ENCODE assay signal across 19 mouse cellular contexts in the genomic region with DNA sequence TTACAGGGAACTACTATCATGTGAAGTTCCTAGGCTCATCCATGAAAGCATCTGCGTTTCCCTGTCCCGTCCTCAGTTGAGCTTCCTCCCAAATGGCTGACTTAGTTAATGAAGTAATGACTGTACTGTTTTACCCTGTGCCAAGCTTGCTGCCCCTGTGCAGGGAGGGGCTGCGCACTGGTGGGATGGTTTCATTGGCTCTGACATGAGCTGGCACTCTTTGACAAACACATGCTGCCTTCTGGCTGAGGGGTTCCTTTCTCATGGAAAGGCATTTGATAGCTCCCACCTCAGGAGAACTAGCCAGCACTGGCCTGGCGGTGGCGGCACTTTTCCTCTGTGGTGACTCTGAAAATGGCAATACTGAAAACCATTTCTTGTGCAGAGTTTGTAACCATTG.
A peak's percentile ranks its signal among the peaks of the same experiment; 100 is the strongest.
DNase-seq lines count a peak whose midpoint lies in the region; ATAC-seq and TF ChIP-seq lines count a peak whose summit lies in the region.
"Had no signal": no experiment of that assay in that cellular context is flagged by ENCODE, and none has a peak within 500 bp of the region (broad histone marks: within the 10 kb centered on the region; RNA-seq: fewer than 3 reads in every experiment).

No protein-coding gene starts in this region.

- TF ChIP-seq POLR2A in brain, embryonic 14.5 days (IDR thresholded peaks at IDR 0.05; ENCODE audit: borderline replicate concordance, extremely low read depth, insufficient read depth, insufficient read length, poor library complexity, severe bottlenecking): no peak

- H3K36me3 ChIP-seq in forebrain, embryonic 13.5 days (ENCODE audit: poor library complexity, severe bottlenecking): no peaks in the 10 kb centered on the region
- no peaks in the 10 kb centered on the region for H3K36me3 ChIP-seq in forebrain, embryonic 10.5 days (replicated peaks)
- H3K36me3 ChIP-seq in hindbrain, embryonic 16.5 days (ENCODE audit: control insufficient read depth, insufficient read depth, low read length): no peaks in the 10 kb centered on the region
- no peaks in the 10 kb centered on the region for H3K36me3 ChIP-seq in hindbrain, embryonic 12.5 days
- no peaks in the 10 kb centered on the region for H3K36me3 ChIP-seq in forebrain, postnatal 0 days (ENCODE audit: insufficient read depth)
- H3K36me3 ChIP-seq: embryonic facial prominence, embryonic 13.5 days; heart, embryonic 13.5 days; hindbrain, embryonic 13.5 days had no signal

- ATAC-seq in forebrain, embryonic 13.5 days: peak; percentile 50; the same call in 1 of the 2 replicates
- peak; percentile 65 for ATAC-seq in hindbrain, embryonic 16.5 days
- no peak for ATAC-seq in hindbrain, embryonic 12.5 days (ENCODE audit: low FRiP score)
- peak; percentile 74 for ATAC-seq in forebrain, postnatal 0 days
- ATAC-seq: activated CD4-positive, CD25-positive, alpha-beta regulatory T cell, adult 4 months; Patski had no signal

- H3K9ac ChIP-seq in forebrain, embryonic 13.5 days: no peak overlapping the region
- H3K9ac ChIP-seq in hindbrain, embryonic 16.5 days (ENCODE audit: low read depth, low read length): no peak overlapping the region
- H3K9ac ChIP-seq in hindbrain, embryonic 12.5 days: no peak overlapping the region
- no peak overlapping the region for H3K9ac ChIP-seq in forebrain, postnatal 0 days
- H3K9ac ChIP-seq: embryonic facial prominence, embryonic 13.5 days; heart, embryonic 13.5 days; hindbrain, embryonic 13.5 days had no signal

- no peaks in the 10 kb centered on the region for H3K9me3 ChIP-seq in forebrain, embryonic 13.5 days (replicated peaks)
- no peaks in the 10 kb centered on the region for H3K9me3 ChIP-seq in forebrain, embryonic 10.5 days
- H3K9me3 ChIP-seq in hindbrain, embryonic 16.5 days (ENCODE audit: control insufficient read depth, low read length): no peaks in the 10 kb centered on the region
- H3K9me3 ChIP-seq in hindbrain, embryonic 12.5 days (replicated peaks): no peaks in the 10 kb centered on the region
- H3K9me3 ChIP-seq in forebrain, postnatal 0 days (ENCODE audit: low read length): no peaks in the 10 kb centered on the region
- H3K9me3 ChIP-seq: embryonic facial prominence, embryonic 13.5 days; heart, embryonic 13.5 days; hindbrain, embryonic 13.5 days had no signal

- H3K27me3 ChIP-seq in forebrain, embryonic 13.5 days: peaks cover 64% of the 10 kb centered on the region
- H3K27me3 ChIP-seq in forebrain, embryonic 10.5 days (ENCODE audit: poor library complexity, severe bottlenecking): peaks cover 46% of the 10 kb centered on the region
- no peaks in the 10 kb centered on the region for H3K27me3 ChIP-seq in hindbrain, embryonic 16.5 days (replicated peaks; ENCODE audit: control insufficient read depth, insufficient read depth, low read length)
- no peaks in the 10 kb centered on the region for H3K27me3 ChIP-seq in hindbrain, embryonic 12.5 days
- no peaks in the 10 kb centered on the region for H3K27me3 ChIP-seq in forebrain, postnatal 0 days (ENCODE audit: insufficient read depth, low read length)
- H3K27me3 ChIP-seq: embryonic facial prominence, embryonic 13.5 days; heart, embryonic 13.5 days; Patski had no signal

- H3K4me2 ChIP-seq in forebrain, embryonic 13.5 days: no peak overlapping the region
- H3K4me2 ChIP-seq in hindbrain, embryonic 16.5 days (ENCODE audit: low read length): no peak overlapping the region
- H3K4me2 ChIP-seq in hindbrain, embryonic 12.5 days (replicated peaks): no peak overlapping the region
- H3K4me2 ChIP-seq in forebrain, postnatal 0 days (ENCODE audit: low read depth): no peak overlapping the region
- H3K4me2 ChIP-seq: embryonic facial prominence, embryonic 13.5 days; heart, embryonic 13.5 days; hindbrain, embryonic 13.5 days had no signal

- H3K4me1 ChIP-seq in forebrain, embryonic 13.5 days: peaks cover 8% of the 10 kb centered on the region
- peaks cover 19% of the 10 kb centered on the region for H3K4me1 ChIP-seq in forebrain, embryonic 10.5 days
- H3K4me1 ChIP-seq in hindbrain, embryonic 16.5 days (ENCODE audit: control insufficient read depth, insufficient read depth, low read depth, low read length): peaks cover 3% of the 10 kb centered on the region; the same call in 1 of the 2 replicates
- peaks cover 9% of the 10 kb centered on the region for H3K4me1 ChIP-seq in hindbrain, embryonic 12.5 days
- no peaks in the 10 kb centered on the region for H3K4me1 ChIP-seq in forebrain, postnatal 0 days (ENCODE audit: insufficient read depth)
- H3K4me1 ChIP-seq: embryonic facial prominence, embryonic 13.5 days; heart, embryonic 13.5 days had no signal

- 87% methylated on average over 5 of the region's 5 CpGs for WGBS in forebrain, embryonic 13.5 days
- 86% methylated on average over 5 of the region's 5 CpGs for WGBS in forebrain, embryonic 10.5 days
- WGBS in hindbrain, embryonic 16.5 days: 78% methylated on average over 5 of the region's 5 CpGs
- WGBS in hindbrain, embryonic 12.5 days: 92% methylated on average over 5 of the region's 5 CpGs
- WGBS in forebrain, postnatal 0 days: 68% methylated on average over 5 of the region's 5 CpGs

- TF ChIP-seq CTCF in brain, embryonic 14.5 days (IDR thresholded peaks at IDR 0.05; ENCODE audit: borderline replicate concordance, extremely low read depth, insufficient read depth, insufficient read length): no peak
- no peak for TF ChIP-seq CTCF in forebrain, postnatal 0 days (IDR thresholded peaks at IDR 0.05; ENCODE audit: low read depth)

- DNase-seq in forebrain, embryonic 10.5 days (ENCODE audit: extremely low spot score, low spot score): no peak
- peak; percentile 61 for DNase-seq in brain, embryonic 14.5 days (ENCODE audit: low read depth)
- DNase-seq in forebrain, postnatal 0 days: peak; percentile 26
- DNase-seq: adrenal gland, postnatal 14 days; cerebellum, adult 8-10 months; cerebellum, postnatal 36 days; gastrocnemius, adult 2 months; gastrocnemius, postnatal 25 days; heart, postnatal 36 days; kidney, adult 11 months; kidney, adult 9 months had no signal

- no peak overlapping the region for H3K4me3 ChIP-seq in forebrain, embryonic 13.5 days
- H3K4me3 ChIP-seq in forebrain, embryonic 10.5 days: no peak overlapping the region
- no peak overlapping the region for H3K4me3 ChIP-seq in hindbrain, embryonic 16.5 days (ENCODE audit: low read length)
- H3K4me3 ChIP-seq in hindbrain, embryonic 12.5 days: no peak overlapping the region
- no peak overlapping the region for H3K4me3 ChIP-seq in forebrain, postnatal 0 days (ENCODE audit: low read depth, low read length)
- H3K4me3 ChIP-seq: embryonic facial prominence, embryonic 13.5 days; gastrocnemius, adult 2 months; heart, embryonic 13.5 days; hindbrain, embryonic 13.5 days had no signal

- no peak overlapping the region for H3K27ac ChIP-seq in forebrain, embryonic 13.5 days
- no peak overlapping the region for H3K27ac ChIP-seq in forebrain, embryonic 10.5 days
- no peak overlapping the region for H3K27ac ChIP-seq in hindbrain, embryonic 16.5 days (ENCODE audit: low read depth, low read length)
- no peak overlapping the region for H3K27ac ChIP-seq in hindbrain, embryonic 12.5 days
- H3K27ac ChIP-seq in forebrain, postnatal 0 days (ENCODE audit: low read depth, low read length): no peak overlapping the region
- H3K27ac ChIP-seq: embryonic facial prominence, embryonic 13.5 days; gastrocnemius, adult 2 months; heart, embryonic 13.5 days; hindbrain, embryonic 13.5 days had no signal
